Mouse (Mus musculus) Muller cell, postnatal 12 days (primary cell): ENCODE measurements around the gene Ttyh1.

Source experiments
- DNase-seq: peaks from one replicate; pipeline ENCODE4 v3.0.0-alpha.2; 2015; ENCODE audit errors: inconsistent ontology term

Gene Ttyh1

GRCm38 (mm10) chr7:4170193-4170938 is 51.2 kb downstream of the Ttyh1 start:
- no peak for DNase-seq

GRCm38 (mm10) chr7:4178438-4178837 is 59.2 kb downstream of the Ttyh1 start:
- DNase-seq = peak; percentile 57
